Mouse (Mus musculus): ENCODE measurements at regions not wholly inside any gene's neighbourhood (a gene's known extent, or its start where the extent isn't known, plus 50 kb on each side); places are given as distances from the start of the nearest gene placed in this dataset.
A peak's percentile ranks its signal among the peaks of the same experiment; 100 is the strongest.

DNA sequence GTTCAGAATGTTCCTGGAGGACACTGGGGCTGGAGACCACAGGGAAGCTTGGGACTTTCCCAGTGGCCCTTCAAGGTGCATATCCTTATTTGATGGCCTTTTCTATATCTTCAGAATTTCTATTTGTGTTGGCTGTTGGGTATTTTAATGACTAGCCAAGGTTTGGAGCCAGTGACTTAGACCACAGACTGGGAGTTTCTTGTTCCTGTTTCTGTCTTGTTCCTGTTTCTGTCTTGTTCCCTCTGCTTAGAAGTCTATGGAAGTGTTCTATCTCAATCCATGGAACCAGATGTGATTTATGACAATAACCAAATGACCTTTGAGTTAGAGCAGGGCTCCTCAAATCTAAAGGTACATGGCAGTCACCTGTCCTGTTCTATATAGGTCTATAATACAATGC, 156.6 kb upstream of the Tapt1 start:
- ATAC-seq (ENCODE audit: low FRiP score, low TSS enrichment), result no peak
- H3K27me3 ChIP-seq (ENCODE audit: control insufficient read depth, insufficient read depth, low read length), result no peaks in the 10 kb centered on the region
- H3K9ac ChIP-seq (ENCODE audit: low read length), result no peak overlapping the region
- no peak overlapping the region for H3K4me2 ChIP-seq (replicated peaks; ENCODE audit: low read depth)
- no peak for DNase-seq (ENCODE audit: low spot score)
- H3K36me3 ChIP-seq (ENCODE audit: control insufficient read depth, insufficient read depth, low read length), result no peaks in the 10 kb centered on the region
- H3K4me1 ChIP-seq (replicated peaks; ENCODE audit: control insufficient read depth, insufficient read depth), result no peaks in the 10 kb centered on the region
- no peak overlapping the region for H3K4me3 ChIP-seq (ENCODE audit: low read depth, low read length)
- no peaks in the 10 kb centered on the region for H3K9me3 ChIP-seq (ENCODE audit: control insufficient read depth, low read length)
- H3K27ac ChIP-seq (replicated peaks), result no peak overlapping the region
- TF ChIP-seq EP300 (optimal IDR thresholded peaks at IDR 0.05) (no peak), CTCF (IDR thresholded peaks at IDR 0.05; ENCODE audit: low read depth) (no peak)

DNA sequence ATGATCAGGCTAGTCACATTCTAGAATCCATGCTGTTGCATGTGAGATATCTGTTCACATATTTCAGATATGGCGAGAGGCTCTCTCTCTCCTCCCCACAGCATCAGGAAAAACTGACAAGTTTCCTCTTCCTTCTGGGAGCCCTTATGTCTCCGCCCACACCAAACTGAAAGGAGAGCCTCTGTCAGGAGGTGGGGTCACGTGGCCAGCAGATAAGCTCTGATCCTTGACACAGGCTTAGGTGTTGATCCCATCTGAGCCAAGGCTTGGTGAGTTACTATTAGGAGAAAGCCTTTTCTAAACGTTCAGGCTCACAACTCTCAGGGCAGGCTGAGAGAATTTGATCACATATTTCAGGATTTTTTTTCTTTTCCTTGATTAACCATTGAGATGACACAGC, 143.6 kb upstream of the Tapt1 start:
- WGBS, result 18% methylated on average over 4 of the region's 4 CpGs
- DNase-seq (ENCODE audit: low spot score) (peak; percentile 25), ATAC-seq (ENCODE audit: low FRiP score, low TSS enrichment) (no peak)
- no peak overlapping the region for H3K4me2 ChIP-seq (replicated peaks; ENCODE audit: low read depth)
- no peaks in the 10 kb centered on the region for H3K36me3 ChIP-seq (ENCODE audit: control insufficient read depth, insufficient read depth, low read length)
- no peaks in the 10 kb centered on the region for H3K9me3 ChIP-seq (ENCODE audit: control insufficient read depth, low read length)
- no peaks in the 10 kb centered on the region for H3K4me1 ChIP-seq (replicated peaks; ENCODE audit: control insufficient read depth, insufficient read depth)
- no peaks in the 10 kb centered on the region for H3K27me3 ChIP-seq (ENCODE audit: control insufficient read depth, insufficient read depth, low read length)
- no peak overlapping the region for H3K27ac ChIP-seq (replicated peaks)
- no peak overlapping the region for H3K4me3 ChIP-seq (ENCODE audit: low read depth, low read length)
- no peak for TF ChIP-seq CTCF (IDR thresholded peaks at IDR 0.05; ENCODE audit: low read depth)
- TF ChIP-seq EP300 (optimal IDR thresholded peaks at IDR 0.05), result no peak
- no peak overlapping the region for H3K9ac ChIP-seq (ENCODE audit: low read length)

DNA sequence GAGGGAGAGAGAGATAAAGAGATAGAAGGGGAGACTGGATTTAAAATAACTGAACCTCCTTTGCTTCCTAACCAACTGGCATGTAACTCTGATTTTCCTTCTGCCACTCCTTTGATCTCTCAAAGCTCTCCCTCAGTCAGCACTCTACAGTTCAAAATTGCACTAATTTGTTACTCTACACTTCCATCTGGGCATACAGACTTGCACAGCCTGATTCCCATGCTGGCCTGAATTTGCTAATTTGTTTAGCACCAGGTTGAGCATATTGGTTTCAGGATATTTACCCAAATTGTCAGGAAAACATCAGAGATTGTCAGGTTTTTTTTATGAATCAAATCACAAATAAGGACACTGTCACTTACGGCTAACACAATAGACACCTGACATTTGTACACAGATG, 125.9 kb upstream of the Tapt1 start:
- ATAC-seq (ENCODE audit: low FRiP score, low TSS enrichment) (no peak), DNase-seq (ENCODE audit: low spot score) (no peak)
- H3K4me3 ChIP-seq (ENCODE audit: low read depth, low read length), result no peak overlapping the region
- H3K27ac ChIP-seq (replicated peaks), result no peak overlapping the region
- H3K4me2 ChIP-seq (replicated peaks; ENCODE audit: low read depth), result no peak overlapping the region
- H3K36me3 ChIP-seq (ENCODE audit: control insufficient read depth, insufficient read depth, low read length), result no peaks in the 10 kb centered on the region
- H3K9ac ChIP-seq (ENCODE audit: low read length), result no peak overlapping the region
- H3K9me3 ChIP-seq (ENCODE audit: control insufficient read depth, low read length), result no peaks in the 10 kb centered on the region
- no peaks in the 10 kb centered on the region for H3K27me3 ChIP-seq (ENCODE audit: control insufficient read depth, insufficient read depth, low read length)
- 76% methylated on average over 1 of the region's 1 CpGs for WGBS
- H3K4me1 ChIP-seq (replicated peaks; ENCODE audit: control insufficient read depth, insufficient read depth), result no peaks in the 10 kb centered on the region
- TF ChIP-seq CTCF (IDR thresholded peaks at IDR 0.05; ENCODE audit: low read depth) (no peak), EP300 (optimal IDR thresholded peaks at IDR 0.05) (no peak)

DNA sequence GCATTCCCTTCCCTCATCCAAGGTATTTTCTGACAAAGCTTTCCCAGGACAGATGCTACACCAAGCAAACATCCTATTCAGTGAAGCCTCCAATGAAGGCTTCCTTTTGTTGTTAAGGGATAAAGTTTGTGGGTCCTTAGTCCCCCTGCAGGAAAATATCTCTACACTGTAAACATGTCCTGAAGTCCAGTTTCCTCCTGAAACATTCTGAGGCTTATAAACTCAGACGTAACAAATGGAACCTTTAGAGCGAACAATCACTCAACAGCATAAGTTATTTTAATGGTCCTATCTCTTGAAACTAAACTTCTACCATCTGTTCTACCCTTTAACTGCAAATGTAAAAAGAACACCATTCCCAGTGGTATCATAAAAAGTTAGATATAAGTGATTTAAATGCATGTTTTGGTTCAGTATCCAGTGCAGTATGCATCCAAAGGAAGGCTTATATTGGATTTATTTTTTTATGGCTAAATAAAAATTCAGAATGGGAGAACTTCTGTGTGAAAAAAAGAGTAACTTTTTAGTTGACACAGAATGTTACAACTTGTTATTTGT, 115.1 kb upstream of the Tapt1 start:
- ATAC-seq (ENCODE audit: low FRiP score, low TSS enrichment) (no peak), DNase-seq (ENCODE audit: low spot score) (no peak)
- H3K36me3 ChIP-seq (ENCODE audit: control insufficient read depth, insufficient read depth, low read length), result no peaks in the 10 kb centered on the region
- H3K9me3 ChIP-seq (ENCODE audit: control insufficient read depth, low read length), result no peaks in the 10 kb centered on the region
- H3K9ac ChIP-seq (ENCODE audit: low read length), result no peak overlapping the region
- H3K4me1 ChIP-seq (replicated peaks; ENCODE audit: control insufficient read depth, insufficient read depth), result no peaks in the 10 kb centered on the region
- H3K27ac ChIP-seq (replicated peaks), result no peak overlapping the region
- no peak overlapping the region for H3K4me3 ChIP-seq (ENCODE audit: low read depth, low read length)
- no peak overlapping the region for H3K4me2 ChIP-seq (replicated peaks; ENCODE audit: low read depth)
- TF ChIP-seq EP300 (optimal IDR thresholded peaks at IDR 0.05), result no peak
- no peak for TF ChIP-seq CTCF (IDR thresholded peaks at IDR 0.05; ENCODE audit: low read depth)
- no peaks in the 10 kb centered on the region for H3K27me3 ChIP-seq (ENCODE audit: control insufficient read depth, insufficient read depth, low read length)
- WGBS, result 71% methylated on average over 2 of the region's 2 CpGs

DNA sequence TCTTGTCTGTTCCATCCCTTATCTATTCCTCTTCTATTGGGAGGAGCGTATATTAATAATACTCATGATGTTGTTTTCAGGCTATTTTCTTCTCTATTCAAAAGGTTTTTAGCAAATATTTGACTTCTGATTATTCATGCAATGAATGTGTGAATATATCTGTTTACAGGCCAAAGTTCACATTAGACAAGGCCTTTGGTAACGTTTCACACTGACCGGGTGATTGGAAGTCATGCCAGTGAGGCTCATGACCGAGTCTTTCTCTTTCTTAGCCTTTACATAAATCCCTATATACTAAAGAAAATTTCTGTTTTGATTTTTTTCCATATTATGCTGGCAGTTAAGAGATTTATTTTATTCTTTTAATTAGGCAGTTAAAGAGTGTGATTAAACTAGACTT, 112.2 kb upstream of the Tapt1 start:
- Histone ChIP-seq H3K4me3 (ENCODE audit: low read depth, low read length) (no peak overlapping the region), H3K27ac (replicated peaks) (no peak overlapping the region), H3K27me3 (ENCODE audit: control insufficient read depth, insufficient read depth, low read length) (no peaks in the 10 kb centered on the region), H3K9me3 (ENCODE audit: control insufficient read depth, low read length) (no peaks in the 10 kb centered on the region), H3K4me1 (replicated peaks; ENCODE audit: control insufficient read depth, insufficient read depth) (no peaks in the 10 kb centered on the region), H3K9ac (ENCODE audit: low read length) (no peak overlapping the region), H3K4me2 (replicated peaks; ENCODE audit: low read depth) (no peak overlapping the region), H3K36me3 (ENCODE audit: control insufficient read depth, insufficient read depth, low read length) (no peaks in the 10 kb centered on the region)
- peak; percentile 56; the same call in 1 of the 2 replicates for ATAC-seq (ENCODE audit: low FRiP score, low TSS enrichment)
- 73% methylated on average over 4 of the region's 4 CpGs for WGBS
- TF ChIP-seq EP300 (optimal IDR thresholded peaks at IDR 0.05), result no peak
- no peak for TF ChIP-seq CTCF (IDR thresholded peaks at IDR 0.05; ENCODE audit: low read depth)
- DNase-seq (ENCODE audit: low spot score), result no peak

DNA sequence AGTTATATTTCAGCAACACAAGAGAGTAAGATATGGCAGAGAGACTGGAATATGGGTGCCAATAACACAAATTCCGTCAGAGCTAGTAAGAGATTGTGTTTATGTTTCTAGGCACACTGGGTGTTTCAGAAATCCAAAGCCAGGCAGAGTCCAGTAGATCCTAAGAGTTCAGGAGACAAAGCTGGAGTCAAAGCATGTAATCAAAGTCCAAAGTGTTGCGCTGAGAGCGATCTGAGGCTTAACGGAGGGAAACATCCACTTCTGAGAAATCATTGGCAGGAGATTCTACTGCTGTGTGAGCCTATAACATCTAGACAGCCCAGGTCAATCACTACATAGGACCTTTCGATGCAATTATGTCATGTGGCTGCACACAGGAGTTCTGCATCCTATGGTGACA, 109.3 kb upstream of the Tapt1 start:
- Histone ChIP-seq H3K27ac (replicated peaks) (no peak overlapping the region), H3K27me3 (ENCODE audit: control insufficient read depth, insufficient read depth, low read length) (no peaks in the 10 kb centered on the region), H3K9me3 (ENCODE audit: control insufficient read depth, low read length) (no peaks in the 10 kb centered on the region), H3K9ac (ENCODE audit: low read length) (no peak overlapping the region), H3K36me3 (ENCODE audit: control insufficient read depth, insufficient read depth, low read length) (no peaks in the 10 kb centered on the region), H3K4me1 (replicated peaks; ENCODE audit: control insufficient read depth, insufficient read depth) (no peaks in the 10 kb centered on the region), H3K4me3 (ENCODE audit: low read depth, low read length) (no peak overlapping the region), H3K4me2 (replicated peaks; ENCODE audit: low read depth) (no peak overlapping the region)
- WGBS, result 81% methylated on average over 5 of the region's 5 CpGs
- TF ChIP-seq CTCF (IDR thresholded peaks at IDR 0.05; ENCODE audit: low read depth) (no peak), EP300 (optimal IDR thresholded peaks at IDR 0.05) (no peak)
- DNase-seq (ENCODE audit: low spot score), result no peak
- ATAC-seq (ENCODE audit: low FRiP score, low TSS enrichment), result no peak

Data from stomach, postnatal 0 days (tissue).